Comparison of ENCODE assay signal across 7 mouse cellular contexts in genomic region chr4:83350719-83351118, GRCm38 (mm10). TPM values are rescaled to one million over a fixed set of nuclear protein-coding genes. Genes with fewer than 3 reads are reported as not detected.
DNase-seq lines count a peak whose midpoint lies in the region; ATAC-seq and TF ChIP-seq lines count a peak whose summit lies in the region.

No protein-coding gene starts in this region.

- peaks cover 6% of the 10 kb centered on the region; the same call in 1 of the 2 replicates for H3K4me1 ChIP-seq in forebrain, postnatal 0 days (ENCODE audit: insufficient read depth)

- no peaks in the 10 kb centered on the region for H3K36me3 ChIP-seq in forebrain, postnatal 0 days (ENCODE audit: insufficient read depth)

- peak; percentile 97 for ATAC-seq in forebrain, postnatal 0 days

- intact Hi-C loops in heart, postnatal 36 days (cut with DNase I) = loop anchor here (2.0 kb wide), 1 partner anchor 26 kb away; the partner anchor contains the start of gene Ttc39b
- intact Hi-C loops in left cerebral cortex, postnatal 25 days (cut with DNase I) = no loop called here

- no peak for TF ChIP-seq CTCF in forebrain, postnatal 0 days (IDR thresholded peaks at IDR 0.05; ENCODE audit: low read depth)

- peak; percentile 84 for DNase-seq in 3T3-L1 (ENCODE audit: low read depth, low spot score)
- peak; percentile 96 for DNase-seq in adipocyte (ENCODE audit: low spot score)
- peak; percentile 91 for DNase-seq in forebrain, postnatal 0 days
- peak; percentile 86 to 88 for DNase-seq in heart, postnatal 36 days
- DNase-seq in left cerebral cortex, postnatal 25 days (ENCODE audit: low spot score in 2 of 2) = peak; percentile 72 to 87
- DNase-seq in right cerebral cortex, postnatal 36 days (ENCODE audit: low spot score in 2 of 2) = peak; percentile 61 to 76
- no peak for DNase-seq in spleen, adult 18-20 months

- no peak overlapping the region for H3K27ac ChIP-seq in forebrain, postnatal 0 days (ENCODE audit: low read depth, low read length)

- no peak overlapping the region for H3K4me3 ChIP-seq in forebrain, postnatal 0 days (ENCODE audit: low read depth, low read length)

- no peaks in the 10 kb centered on the region for H3K27me3 ChIP-seq in forebrain, postnatal 0 days (ENCODE audit: insufficient read depth, low read length)

- H3K4me2 ChIP-seq in forebrain, postnatal 0 days (ENCODE audit: low read depth) = no peak overlapping the region

- H3K9me3 ChIP-seq in forebrain, postnatal 0 days (ENCODE audit: low read length) = no peaks in the 10 kb centered on the region

- 25% methylated on average over 6 of the region's 6 CpGs for WGBS in forebrain, postnatal 0 days

- H3K9ac ChIP-seq in forebrain, postnatal 0 days = no peak overlapping the region

RNA-seq across cellular contexts. Expression of gene Ttc39b, which starts 26.7 kb away (rescaled TPM):
- 9.4 and 20.3 TPM in 2 replicates for total RNA-seq in forebrain, postnatal 0 days (2014; rRNA removed)
- polyA plus RNA-seq in forebrain, postnatal 0 days (2015; fragmentation: Nextera tagmentation; extraction: Ambion mirVana) = 4.6 and 5.1 TPM in 2 replicates
- 10 to 100 TPM; 14.4 to 22.7 TPM for total RNA-seq in heart, postnatal 36 days (2021)
- total RNA-seq in left cerebral cortex, postnatal 25 days (2021) = 10 to 100 TPM; 61.7 to 66.5 TPM

Comparison
In these comparisons a context has a peak if more than half of its experiments do, and no peak if none do; other contexts are left out.
1. DNase-seq: peak in 3T3-L1 (single experiment), adipocyte (single experiment), forebrain, postnatal 0 days (single experiment), heart, postnatal 36 days (2 of 2), left cerebral cortex, postnatal 25 days (2 of 2) and right cerebral cortex, postnatal 36 days (2 of 2); none in spleen, adult 18-20 months (0 of 2).